Mouse (Mus musculus): ENCODE results near the gene Bicd2.

DNA sequence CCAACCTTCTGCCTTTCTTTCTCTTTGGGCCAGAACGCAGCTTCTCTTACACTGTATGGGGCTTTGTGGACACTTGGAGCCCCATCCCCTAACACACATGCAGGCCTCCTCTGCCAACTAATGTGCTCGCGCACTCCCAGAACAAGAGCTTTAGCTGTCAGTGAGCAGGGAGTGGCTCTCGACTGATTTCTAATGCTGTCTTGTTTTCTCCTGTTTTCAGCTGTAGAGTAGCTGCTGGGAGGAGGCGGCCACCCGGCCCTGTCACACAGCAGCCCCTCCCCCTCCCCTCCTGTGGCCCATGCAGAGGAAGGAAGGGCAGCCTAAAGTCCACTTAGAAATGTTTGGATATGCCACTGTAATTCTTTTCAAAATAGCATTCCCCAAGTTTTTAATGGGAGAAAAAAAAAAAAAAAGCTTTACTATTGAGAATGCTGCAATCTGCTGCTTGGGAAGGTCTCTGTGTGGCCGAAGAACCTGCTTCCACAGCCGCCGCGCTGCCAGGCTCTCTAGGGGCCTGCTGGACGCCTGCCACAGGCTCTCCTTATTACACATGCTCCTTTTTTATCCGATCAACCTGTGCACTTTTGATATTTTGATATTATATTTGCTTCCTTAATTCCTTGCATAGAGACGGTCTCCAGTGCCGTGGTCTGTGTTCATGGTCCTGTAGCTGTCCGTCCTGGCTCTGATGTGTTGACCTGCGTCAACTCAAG lies 43.5 kb downstream of the Bicd2 start:
- TF ChIP-seq EP300 (IDR thresholded peaks at IDR 0.05): no peak
- no peak for TF ChIP-seq CTCF (IDR thresholded peaks at IDR 0.05)

Data from lung, postnatal 0 days (tissue).